Mouse (Mus musculus) small intestine, adult 2 months (tissue): ENCODE results near the gene 1810055G02Rik.

ENCODE experiments used
- CTCF ChIP-seq: fragments of 200-500 bp; IDR thresholded peaks from 2 replicates; pipeline ENCODE4 v1.5.1; 2012; ENCODE audit warnings: low read depth, mild to moderate bottlenecking, control low read depth, inconsistent platforms, low read length, moderate library complexity, mixed read lengths; ENCODE audit not compliant: insufficient replicate concordance, insufficient read length; ENCODE audit errors: extremely low read depth
- POLR2A ChIP-seq: fragments of 200-500 bp; IDR thresholded peaks from 2 replicates; pipeline ENCODE4 v1.6.1; 2012; ENCODE audit warnings: low read depth, mild to moderate bottlenecking, control low read depth, inconsistent platforms, low read length, moderate library complexity

GRCm38 (mm10) chr19:3685611-3686214 is 22.4 kb upstream of the 1810055G02Rik start:
- TF ChIP-seq POLR2A = no peak
- no peak for TF ChIP-seq CTCF
